Mouse (Mus musculus) spleen, postnatal 10 days (tissue): ENCODE data around the gene Map7d1.

ENCODE experiments used
- DNase-seq, 2 experiments: peaks; one replicate each; pipeline ENCODE4 v3.0.0; 2021 to 2022; ENCODE audit warnings: low spot score in 2 of 2

Gene Map7d1

GRCm38 (mm10) chr4:126256131-126256791, at the start of gene Map7d1:
Gene Map7d1 (minus strand): TSS chr4:126256343.
- DNase-seq, result peak; percentile 90 to 94

- DNase-seq, result no peak
Observed at GRCm38 (mm10) chr4:126305428-126305827, 49.3 kb upstream of the Map7d1 start.

- no peak for DNase-seq
Observed at GRCm38 (mm10) chr4:126303877-126304276, 47.7 kb upstream of the Map7d1 start.

- no peak for DNase-seq
Observed at GRCm38 (mm10) chr4:126301584-126302309, 45.6 kb upstream of the Map7d1 start.

GRCm38 (mm10) chr4:126300916-126301583, 44.9 kb upstream of the Map7d1 start:
- DNase-seq, result no peak

GRCm38 (mm10) chr4:126296617-126297101, 40.5 kb upstream of the Map7d1 start:
- DNase-seq, result no peak

- no peak for DNase-seq
Observed at GRCm38 (mm10) chr4:126295937-126296336, 39.8 kb upstream of the Map7d1 start.

GRCm38 (mm10) chr4:126295152-126295551, 39.0 kb upstream of the Map7d1 start:
- no peak for DNase-seq

- DNase-seq, result no peak
Observed at GRCm38 (mm10) chr4:126291196-126291595, 35.1 kb upstream of the Map7d1 start.

GRCm38 (mm10) chr4:126290314-126290713, 34.2 kb upstream of the Map7d1 start:
- DNase-seq, result no peak

GRCm38 (mm10) chr4:126288085-126288666, 32.0 kb upstream of the Map7d1 start:
- no peak for DNase-seq

- no peak for DNase-seq
Observed at GRCm38 (mm10) chr4:126287302-126287995, 31.3 kb upstream of the Map7d1 start.

- no peak for DNase-seq
Observed at GRCm38 (mm10) chr4:126286492-126286891, 30.3 kb upstream of the Map7d1 start, which contains the start of gene Col8a2. Gene Col8a2 (plus strand): TSS chr4:126286793.

GRCm38 (mm10) chr4:126283582-126283981, 27.4 kb upstream of the Map7d1 start:
- DNase-seq, result no peak

- no peak for DNase-seq
Observed at GRCm38 (mm10) chr4:126281706-126282105, 25.6 kb upstream of the Map7d1 start.

GRCm38 (mm10) chr4:126278961-126279360, 22.8 kb upstream of the Map7d1 start:
- no peak for DNase-seq

- no peak for DNase-seq
Observed at GRCm38 (mm10) chr4:126278565-126278915, 22.4 kb upstream of the Map7d1 start.

GRCm38 (mm10) chr4:126277906-126278564, 21.9 kb upstream of the Map7d1 start:
- peak in 1 of 2 experiments; percentile 58 for DNase-seq

GRCm38 (mm10) chr4:126275681-126276131, 19.6 kb upstream of the Map7d1 start:
- DNase-seq, result no peak

GRCm38 (mm10) chr4:126275081-126275480, 18.9 kb upstream of the Map7d1 start:
- no peak for DNase-seq

GRCm38 (mm10) chr4:126273753-126274152, 17.6 kb upstream of the Map7d1 start:
- DNase-seq, result no peak
